Mouse (Mus musculus): ENCODE measurements around the gene Olfr1417. TPM values are rescaled to one million over a fixed set of nuclear protein-coding genes. Genes with fewer than 3 reads are reported as not detected.

The Olfr1417 gene
- polyA plus RNA-seq, 1 experiment from 2014 or later, result 0.45 TPM

DNA sequence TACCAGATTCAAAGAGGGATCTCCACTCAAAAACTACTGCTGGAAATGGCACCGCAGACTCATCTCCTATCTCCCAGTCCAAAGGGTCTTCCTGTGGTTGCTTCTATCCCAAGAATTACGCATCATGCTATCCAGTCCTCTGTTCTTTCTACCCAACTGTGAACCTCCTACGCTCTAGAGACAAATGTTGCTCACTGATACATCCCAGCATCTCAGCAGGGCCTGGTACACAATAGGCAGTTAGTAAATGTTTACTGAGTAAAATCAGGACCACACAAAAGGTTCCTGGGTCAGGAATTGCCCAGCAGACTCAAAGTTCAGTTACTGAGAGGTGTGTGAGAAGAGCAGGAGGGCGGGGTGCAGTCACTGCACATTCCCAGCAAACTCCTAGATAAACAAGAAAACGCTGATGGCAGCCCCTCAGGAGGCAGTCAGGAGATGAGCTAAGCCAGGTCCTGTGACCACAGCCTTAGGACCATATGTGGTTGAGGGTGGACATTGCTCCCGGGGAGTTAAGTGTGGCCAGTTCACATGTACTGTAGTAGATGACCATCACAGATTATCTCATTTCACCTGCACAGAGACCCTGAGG, 24.2 kb downstream of the Olfr1417 start:
- H3K27me3 ChIP-seq (ENCODE audit: control insufficient read depth, insufficient read depth, low read length), result no peaks in the 10 kb centered on the region; the same call in 1 of the 2 replicates
- H3K9ac ChIP-seq (replicated peaks; ENCODE audit: low read length), result no peak overlapping the region
- DNase-seq (no peak), ATAC-seq (ENCODE audit: low FRiP score, low TSS enrichment) (no peak)
- H3K9me3 ChIP-seq (ENCODE audit: control insufficient read depth, low read length), result no peaks in the 10 kb centered on the region
- no peaks in the 10 kb centered on the region for H3K36me3 ChIP-seq (ENCODE audit: control insufficient read depth, insufficient read depth, low read length)
- peaks cover 29% of the 10 kb centered on the region for H3K4me1 ChIP-seq (ENCODE audit: control insufficient read depth, insufficient read depth, low read length)
- WGBS, result 84% methylated on average over 6 of the region's 6 CpGs
- no peak overlapping the region for H3K4me2 ChIP-seq (ENCODE audit: low read length)
- no peak overlapping the region for H3K27ac ChIP-seq (replicated peaks; ENCODE audit: low read depth, low read length)
- no peak overlapping the region for H3K4me3 ChIP-seq (replicated peaks; ENCODE audit: low read depth, low read length)

DNA sequence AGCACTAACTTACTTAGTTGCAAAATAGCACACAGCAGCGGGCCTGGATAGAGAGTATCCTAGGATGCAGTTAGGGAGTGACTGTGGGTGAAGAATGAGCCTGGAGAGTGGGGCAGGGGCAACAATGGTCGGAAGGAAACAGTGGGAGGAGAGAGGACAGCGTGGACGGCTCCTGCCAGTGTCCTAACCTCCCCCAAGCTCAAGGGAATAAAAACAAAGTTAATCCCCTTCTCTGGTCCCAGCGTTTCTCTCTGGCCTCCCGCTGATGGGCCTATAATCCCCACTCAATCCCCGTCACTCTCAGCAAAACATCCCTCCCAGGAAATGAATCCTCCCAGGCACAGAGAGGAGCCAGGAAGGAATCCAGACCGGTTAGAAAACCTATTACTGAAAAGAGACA, 25.4 kb downstream of the Olfr1417 start:
- peaks cover 25% of the 10 kb centered on the region for H3K4me1 ChIP-seq (ENCODE audit: control insufficient read depth, insufficient read depth, low read length)
- no peak for ATAC-seq (ENCODE audit: low FRiP score, low TSS enrichment)
- DNase-seq, result peak; percentile 66
- no peak overlapping the region for H3K4me3 ChIP-seq (replicated peaks; ENCODE audit: low read depth, low read length)
- no peaks in the 10 kb centered on the region for H3K9me3 ChIP-seq (ENCODE audit: control insufficient read depth, low read length)
- H3K9ac ChIP-seq (replicated peaks; ENCODE audit: low read length), result no peak overlapping the region; the same call in 1 of the 2 replicates
- H3K27me3 ChIP-seq (ENCODE audit: control insufficient read depth, insufficient read depth, low read length), result no peaks in the 10 kb centered on the region; the same call in 1 of the 2 replicates
- peak overlapping the region; percentile 21; the same call in 1 of the 2 replicates for H3K4me2 ChIP-seq (ENCODE audit: low read length)
- H3K27ac ChIP-seq (replicated peaks; ENCODE audit: low read depth, low read length), result peak overlapping the region; percentile 60
- WGBS, result 4% methylated on average over 8 of the region's 8 CpGs
- no peaks in the 10 kb centered on the region for H3K36me3 ChIP-seq (ENCODE audit: control insufficient read depth, insufficient read depth, low read length)

- H3K27ac ChIP-seq (replicated peaks; ENCODE audit: low read depth, low read length), result peak overlapping the region; percentile 60
- H3K27me3 ChIP-seq (ENCODE audit: control insufficient read depth, insufficient read depth, low read length), result no peaks in the 10 kb centered on the region; the same call in 1 of the 2 replicates
- peaks cover 25% of the 10 kb centered on the region for H3K4me1 ChIP-seq (ENCODE audit: control insufficient read depth, insufficient read depth, low read length)
- DNase-seq (no peak), ATAC-seq (ENCODE audit: low FRiP score, low TSS enrichment) (no peak)
- no peak overlapping the region for H3K9ac ChIP-seq (replicated peaks; ENCODE audit: low read length)
- H3K4me2 ChIP-seq (ENCODE audit: low read length), result no peak overlapping the region
- H3K36me3 ChIP-seq (ENCODE audit: control insufficient read depth, insufficient read depth, low read length), result no peaks in the 10 kb centered on the region
- WGBS, result 41% methylated on average over 4 of the region's 4 CpGs
- no peak overlapping the region for H3K4me3 ChIP-seq (replicated peaks; ENCODE audit: low read depth, low read length)
- no peaks in the 10 kb centered on the region for H3K9me3 ChIP-seq (ENCODE audit: control insufficient read depth, low read length)
Measured at GRCm38 (mm10) chr19:11813136-11813535, 25.9 kb downstream of the Olfr1417 start.

DNA sequence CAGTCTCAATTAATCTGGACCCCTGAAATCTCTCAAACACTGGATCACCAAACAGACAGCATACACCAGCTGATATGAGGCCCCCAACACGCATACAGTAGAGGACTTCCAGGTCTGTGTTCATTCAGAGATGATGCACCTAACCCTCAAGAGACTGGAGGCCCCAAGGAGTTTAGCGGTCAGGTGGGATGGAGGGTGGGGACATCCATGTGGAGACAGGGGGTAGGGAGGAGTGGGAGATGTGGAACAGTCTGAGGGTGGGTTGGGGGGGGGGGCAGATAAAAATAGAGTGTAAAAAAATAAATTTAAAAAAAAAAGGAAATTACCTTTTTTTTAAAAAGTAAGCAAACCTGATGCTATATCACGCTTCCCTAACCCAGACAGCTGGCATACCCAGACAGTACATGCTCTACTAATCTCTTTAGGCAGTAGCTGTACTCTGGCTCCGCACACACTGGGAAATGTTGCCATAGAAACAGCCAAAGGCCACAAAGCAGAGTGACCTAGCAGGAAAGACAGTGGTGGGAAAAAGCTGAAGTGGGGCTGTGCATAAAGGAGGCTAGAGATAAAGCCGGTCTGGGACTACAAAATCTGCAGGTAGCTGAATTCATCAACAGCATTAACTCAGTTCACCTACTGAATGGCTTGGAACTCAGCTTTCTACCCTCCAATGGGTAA, 27.2 kb downstream of the Olfr1417 start:
- ATAC-seq (ENCODE audit: low FRiP score, low TSS enrichment) (peak; percentile 92), DNase-seq (peak; percentile 88)
- Histone ChIP-seq H3K36me3 (ENCODE audit: control insufficient read depth, insufficient read depth, low read length) (no peaks in the 10 kb centered on the region), H3K27me3 (ENCODE audit: control insufficient read depth, insufficient read depth, low read length) (no peaks in the 10 kb centered on the region; the same call in 1 of the 2 replicates), H3K4me3 (replicated peaks; ENCODE audit: low read depth, low read length) (no peak overlapping the region), H3K27ac (replicated peaks; ENCODE audit: low read depth, low read length) (peak overlapping the region; percentile 74), H3K9me3 (ENCODE audit: control insufficient read depth, low read length) (no peaks in the 10 kb centered on the region), H3K4me2 (ENCODE audit: low read length) (peak overlapping the region; percentile 29), H3K9ac (replicated peaks; ENCODE audit: low read length) (no peak overlapping the region), H3K4me1 (ENCODE audit: control insufficient read depth, insufficient read depth, low read length) (peaks cover 25% of the 10 kb centered on the region)
- 11% methylated on average over 5 of the region's 5 CpGs for WGBS

DNA sequence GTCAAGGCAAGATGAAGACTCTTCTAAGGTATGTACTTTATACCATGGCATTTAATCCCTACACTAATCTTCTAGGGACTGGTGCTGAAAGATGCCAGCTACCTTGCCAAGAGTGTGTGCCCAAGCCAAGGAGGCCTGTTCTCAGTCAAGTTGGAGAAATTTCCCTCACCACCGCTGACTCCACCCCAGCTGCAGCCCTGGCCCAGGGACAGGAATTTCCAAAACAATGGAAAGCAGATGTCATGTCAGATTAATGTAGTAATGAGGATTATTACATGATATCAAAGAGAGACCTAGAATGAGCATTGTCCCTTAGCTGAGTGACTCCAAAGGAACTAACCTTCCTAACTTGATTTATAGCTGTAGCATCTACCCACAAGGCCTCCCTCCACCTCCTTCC, 28.2 kb downstream of the Olfr1417 start:
- H3K4me2 ChIP-seq (ENCODE audit: low read length), result no peak overlapping the region

DNA sequence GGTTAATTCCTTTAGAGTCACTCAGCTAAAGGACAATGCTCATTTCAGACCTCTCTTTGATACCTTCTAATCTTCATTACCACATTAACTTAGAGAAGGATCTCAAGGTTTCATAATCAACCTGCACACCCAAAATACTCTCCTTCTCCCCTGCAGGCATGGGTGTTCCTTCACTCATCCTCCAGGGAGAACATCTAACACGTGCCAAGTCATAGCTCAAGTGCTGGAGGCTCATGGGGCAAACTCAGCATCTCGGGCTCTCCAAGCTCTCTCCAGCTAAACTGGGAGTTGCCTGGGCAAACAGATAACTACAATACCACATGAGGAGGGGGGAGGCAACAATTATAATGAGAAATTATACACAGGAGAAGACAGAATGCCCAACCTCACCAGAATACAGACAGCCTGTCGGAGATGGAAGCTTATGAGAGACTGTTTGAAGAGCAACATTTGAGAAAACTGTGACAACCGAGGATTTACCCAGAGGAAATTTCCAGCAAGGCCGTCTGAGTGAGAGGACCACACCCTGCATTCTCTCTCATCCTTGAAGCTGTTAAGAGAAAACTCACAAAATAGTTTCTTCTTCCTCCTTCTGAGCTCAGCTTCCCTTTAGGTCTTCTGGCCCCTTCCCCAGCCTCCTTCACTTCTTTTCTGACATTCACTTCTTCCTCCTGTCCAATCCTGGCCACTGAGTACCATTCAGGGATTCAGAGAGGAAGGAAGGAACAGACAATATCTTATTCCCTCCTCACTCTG, 28.8 kb downstream of the Olfr1417 start:
- ATAC-seq (ENCODE audit: low FRiP score, low TSS enrichment), result no peak
- 84% methylated on average over 5 of the region's 5 CpGs for WGBS
- H3K36me3 ChIP-seq (ENCODE audit: control insufficient read depth, insufficient read depth, low read length), result no peaks in the 10 kb centered on the region

More for the DNA sequence above, 28.2 kb downstream of the Olfr1417 start:
- Histone ChIP-seq H3K4me1 (ENCODE audit: control insufficient read depth, insufficient read depth, low read length) (peaks cover 25% of the 10 kb centered on the region), H3K36me3 (ENCODE audit: control insufficient read depth, insufficient read depth, low read length) (no peaks in the 10 kb centered on the region), H3K27me3 (ENCODE audit: control insufficient read depth, insufficient read depth, low read length) (no peaks in the 10 kb centered on the region), H3K27ac (replicated peaks; ENCODE audit: low read depth, low read length) (peak overlapping the region; percentile 28; the same call in 1 of the 2 replicates), H3K9ac (replicated peaks; ENCODE audit: low read length) (no peak overlapping the region), H3K9me3 (ENCODE audit: control insufficient read depth, low read length) (no peaks in the 10 kb centered on the region), H3K4me3 (replicated peaks; ENCODE audit: low read depth, low read length) (no peak overlapping the region)
- DNase-seq (no peak), ATAC-seq (ENCODE audit: low FRiP score, low TSS enrichment) (no peak)
- WGBS, result 47% methylated on average over 1 of the region's 1 CpGs

DNA sequence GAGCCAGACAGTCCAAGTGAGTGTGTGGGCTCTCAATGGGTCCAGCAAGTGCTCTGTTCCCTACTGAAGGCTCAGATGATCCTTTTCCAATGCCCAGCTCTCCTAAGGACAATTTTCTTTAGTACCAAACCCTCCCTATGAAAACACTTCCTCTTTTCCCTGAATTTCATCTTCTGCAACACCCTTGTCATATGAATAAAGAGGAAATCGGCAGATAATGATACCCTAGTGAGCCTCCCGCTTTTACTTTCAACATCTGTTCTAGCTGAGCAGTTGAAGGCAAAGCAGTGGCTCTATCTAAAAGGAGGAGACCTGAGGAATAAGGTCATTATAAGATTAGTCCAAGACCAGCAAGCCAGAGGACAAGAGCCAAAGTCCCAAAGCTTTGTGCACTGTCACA, 30.6 kb downstream of the Olfr1417 start:
- Histone ChIP-seq H3K4me3 (replicated peaks; ENCODE audit: low read depth, low read length) (no peak overlapping the region), H3K4me2 (ENCODE audit: low read length) (no peak overlapping the region), H3K27me3 (ENCODE audit: control insufficient read depth, insufficient read depth, low read length) (no peaks in the 10 kb centered on the region), H3K4me1 (ENCODE audit: control insufficient read depth, insufficient read depth, low read length) (peaks cover 25% of the 10 kb centered on the region), H3K9ac (replicated peaks; ENCODE audit: low read length) (no peak overlapping the region), H3K36me3 (ENCODE audit: control insufficient read depth, insufficient read depth, low read length) (no peaks in the 10 kb centered on the region), H3K9me3 (ENCODE audit: control insufficient read depth, low read length) (no peaks in the 10 kb centered on the region), H3K27ac (replicated peaks; ENCODE audit: low read depth, low read length) (no peak overlapping the region)
- ATAC-seq (ENCODE audit: low FRiP score, low TSS enrichment) (no peak), DNase-seq (no peak)
- 90% methylated on average over 2 of the region's 2 CpGs for WGBS

More for the DNA sequence above, 28.8 kb downstream of the Olfr1417 start:
- H3K4me2 ChIP-seq (ENCODE audit: low read length), result no peak overlapping the region
- H3K9me3 ChIP-seq (ENCODE audit: control insufficient read depth, low read length), result no peaks in the 10 kb centered on the region
- H3K4me1 ChIP-seq (ENCODE audit: control insufficient read depth, insufficient read depth, low read length), result peaks cover 25% of the 10 kb centered on the region
- H3K27me3 ChIP-seq (ENCODE audit: control insufficient read depth, insufficient read depth, low read length), result no peaks in the 10 kb centered on the region
- H3K27ac ChIP-seq (replicated peaks; ENCODE audit: low read depth, low read length), result no peak overlapping the region
- DNase-seq, result no peak
- no peak overlapping the region for H3K4me3 ChIP-seq (replicated peaks; ENCODE audit: low read depth, low read length)
- no peak overlapping the region for H3K9ac ChIP-seq (replicated peaks; ENCODE audit: low read length)

DNA sequence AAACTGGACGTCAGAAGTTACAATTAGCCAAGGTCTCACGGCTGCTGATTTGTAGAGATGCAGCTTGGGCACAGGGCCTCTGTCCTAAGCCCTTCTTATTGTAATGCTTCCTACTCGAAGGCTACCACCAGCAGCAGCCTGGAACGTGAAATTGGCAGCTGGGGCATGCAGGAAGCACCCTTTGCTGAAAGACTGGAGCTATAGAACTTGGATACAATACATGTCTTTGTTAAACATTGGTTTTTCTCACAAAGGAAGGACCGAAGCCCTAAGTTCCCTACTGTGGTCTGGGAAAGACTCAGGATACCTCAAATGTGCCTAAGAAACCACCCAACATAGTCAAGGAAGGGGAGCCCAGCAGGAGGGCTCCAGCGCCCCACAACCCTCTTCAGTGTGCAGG, 31.2 kb downstream of the Olfr1417 start:
- H3K27me3 ChIP-seq (ENCODE audit: control insufficient read depth, insufficient read depth, low read length), result no peaks in the 10 kb centered on the region
- no peak overlapping the region for H3K4me3 ChIP-seq (replicated peaks; ENCODE audit: low read depth, low read length)
- 21% methylated on average over 6 of the region's 6 CpGs for WGBS
- no peaks in the 10 kb centered on the region for H3K9me3 ChIP-seq (ENCODE audit: control insufficient read depth, low read length)
- no peaks in the 10 kb centered on the region for H3K36me3 ChIP-seq (ENCODE audit: control insufficient read depth, insufficient read depth, low read length)
- H3K4me1 ChIP-seq (ENCODE audit: control insufficient read depth, insufficient read depth, low read length), result peaks cover 20% of the 10 kb centered on the region
- no peak overlapping the region for H3K9ac ChIP-seq (replicated peaks; ENCODE audit: low read length)
- no peak overlapping the region for H3K4me2 ChIP-seq (ENCODE audit: low read length)
- no peak for DNase-seq
- no peak for ATAC-seq (ENCODE audit: low FRiP score, low TSS enrichment)
- no peak overlapping the region for H3K27ac ChIP-seq (replicated peaks; ENCODE audit: low read depth, low read length)
